Mouse (Mus musculus) liver, embryonic 14.5 days (tissue): ENCODE data around the gene Cyp2r1. TPM values are rescaled to one million over a fixed set of nuclear protein-coding genes. Genes with fewer than 3 reads are reported as not detected.
"Not testable (repeated sequence)": the region's sequence is repeated elsewhere in the genome, so short reads cannot be mapped to it uniquely, and the experiment has no call there.

ENCODE experiments used
- ATAC-seq: fragments of 200-750 bp; cut with Nextera tagmentation; 2 replicates; pipeline ENCODE4 v1.8.0; 2017; ENCODE audit warnings: moderate number of reproducible peaks, mild to moderate bottlenecking, moderate library complexity; ENCODE audit not compliant: insufficient read depth
- DNase-seq, 3 experiments: peaks; one replicate each; pipeline ENCODE4 v3.0.0-alpha.2; 2012 to 2013; ENCODE audit warnings: low read depth in 3 of 3, low spot score in 3 of 3
- H3K27ac ChIP-seq: fragments of 300-500 bp; sonication (generic); 2 replicates; pipeline ENCODE4 v1.5.1; 2014; ENCODE audit warnings: moderate library complexity, mild to moderate bottlenecking, control low read depth, inconsistent platforms
- H3K27me3 ChIP-seq: fragments of 300-500 bp; sonication (generic); 2 replicates; pipeline ENCODE4 v1.6.1; 2014; ENCODE audit warnings: mild to moderate bottlenecking, low read length, moderate library complexity; ENCODE audit not compliant: control insufficient read depth, insufficient read depth
- H3K36me3 ChIP-seq: fragments of 300-500 bp; sonication (generic); replicated peaks from 2 replicates; pipeline ENCODE4 v1.6.1; 2014; ENCODE audit warnings: low read depth; ENCODE audit not compliant: control insufficient read depth, insufficient read depth
- H3K4me1 ChIP-seq, 2 experiments: fragments of 200-500 bp in 1 of 2; fragments of 300-500 bp in 1 of 2; sonication (generic) in 1 of 2; replicated peaks; 2 replicates each; pipeline ENCODE4 v1.6.1; 2012 to 2014; ENCODE audit warnings: antibody characterized with exemption in 1 of 2, inconsistent platforms in 1 of 2, low read length in 1 of 2; ENCODE audit not compliant: control insufficient read depth in 2 of 2, insufficient read depth in 2 of 2
- H3K4me2 ChIP-seq: fragments of 300-500 bp; sonication (generic); 2 replicates; pipeline ENCODE4 v1.6.1; 2014; ENCODE audit warnings: low read depth, mild to moderate bottlenecking, control low read depth, moderate library complexity
- H3K4me3 ChIP-seq, 2 experiments: fragments of 200-500 bp in 1 of 2; fragments of 300-500 bp in 1 of 2; sonication (generic) in 1 of 2; 2 replicates each; pipeline ENCODE4 v1.5.1; 2012 to 2014; ENCODE audit warnings: low read depth in 2 of 2, low read length in 2 of 2, mild to moderate bottlenecking in 2 of 2, control low read depth in 1 of 2, inconsistent platforms in 1 of 2, moderate library complexity in 1 of 2; ENCODE audit not compliant: insufficient read depth in 1 of 2
- H3K9ac ChIP-seq: fragments of 300-500 bp; sonication (generic); replicated peaks from 2 replicates; pipeline ENCODE4 v1.6.1; 2014; ENCODE audit warnings: mild to moderate bottlenecking, control low read depth, moderate library complexity
- H3K9me3 ChIP-seq: fragments of 300-500 bp; sonication (generic); 2 replicates; pipeline ENCODE4 v1.6.1; 2016; ENCODE audit warnings: low read length, mixed read lengths; ENCODE audit not compliant: control insufficient read depth
- CTCF ChIP-seq: IDR thresholded peaks from 2 replicates; pipeline ENCODE4 v1.5.1; 2016; ENCODE audit warnings: antibody characterized with exemption, low read depth, control low read depth
- EP300 ChIP-seq: IDR thresholded peaks from 2 replicates; pipeline ENCODE4 v1.6.1; 2016; ENCODE audit warnings: antibody characterized with exemption, low read depth
- WGBS: fragments of 180-500 bp; shearing (Covaris S2); extraction: QIAGEN DNeasy Blood & Tissue Kit; methylation state at CpG from one replicate; pipeline ENCODE4 v1.1.7; 2014; ENCODE audit not compliant: insufficient replicate concordance; 5-methylcytosine and 5-hydroxymethylcytosine counted together
- polyA plus RNA-seq, 2 experiments: library from polyadenylated mRNA; depleted of rRNA in 1 of 2; stranded (reverse) in 1 of 2; unstranded in 1 of 2; fragments of >200 nt; fragmentation: Nextera tagmentation in 1 of 2; extraction: Ambion mirVana in 1 of 2; gene quantifications; 2 replicates each; pipeline versions ENCODE4 v1.2.1 to v1.2.3; 2012 to 2014

The Cyp2r1 gene
- polyA plus RNA-seq (2012; rRNA removed), result 0.20 and 0.35 TPM in 2 replicates
- 0.99 and 1.3 TPM in 2 replicates for polyA plus RNA-seq (2014; fragmentation: Nextera tagmentation; extraction: Ambion mirVana)

DNA sequence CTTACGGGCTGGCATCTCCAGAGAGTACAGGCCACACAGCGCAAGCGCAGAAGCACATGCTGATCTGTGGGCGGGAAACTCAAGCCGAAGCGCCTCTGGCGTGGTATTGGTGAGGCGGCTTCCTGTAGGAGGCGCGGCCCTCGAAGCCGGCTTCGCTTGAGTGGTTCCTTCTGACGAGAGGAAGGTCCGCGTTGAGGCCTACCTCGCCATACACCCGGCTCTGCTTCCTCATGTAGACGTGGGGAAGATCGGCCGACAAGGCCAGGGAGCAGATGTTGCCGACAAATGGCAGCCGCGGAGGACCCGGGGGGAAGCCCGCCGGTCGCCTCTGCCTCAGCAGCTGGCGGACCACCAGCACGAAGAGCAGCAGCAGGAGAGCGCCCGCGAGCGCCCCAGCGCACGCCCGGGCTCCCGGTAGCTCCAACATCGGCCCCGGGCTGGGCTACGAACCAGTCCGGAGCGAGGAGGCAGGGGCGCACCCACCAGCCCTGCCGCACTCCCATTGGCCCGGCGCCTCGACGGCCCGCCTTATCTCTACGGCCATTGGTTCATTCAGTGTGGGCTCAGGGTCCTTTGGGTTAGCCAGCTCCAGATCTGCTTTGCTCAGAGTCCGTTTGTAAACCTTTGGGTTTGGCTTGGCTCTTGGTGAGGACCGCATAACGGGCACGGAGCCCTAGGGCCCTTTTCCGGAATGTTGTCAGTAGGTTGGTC is at the start of gene Cyp2r1:
Gene Cyp2r1 (minus strand): TSS at position 442 of the 711 bp plus-strand sequence.
- Histone ChIP-seq H3K4me3 (peak within 1 kb of the TSS; percentile 26 to 41), H3K27me3 (no peaks in the 10 kb centered on the region), H3K4me1 (peaks cover 0 to 5% of the 10 kb centered on the region in 2 experiments; a peak in 1 of 4 replicates), H3K9ac (no peak within 1 kb of the TSS), H3K9me3 (no peaks in the 10 kb centered on the region), H3K36me3 (no peaks in the 10 kb centered on the region), H3K27ac (no peak within 1 kb of the TSS), H3K4me2 (peak within 1 kb of the TSS; percentile 51)
- WGBS, result 5% methylated on average over 56 of the region's 56 CpGs
- TF ChIP-seq EP300 (no peak), CTCF (peak; percentile 38; the same call in 1 of the 2 replicates)
- ATAC-seq, result peak; percentile 97
- peak; percentile 48 to 60 (median 49) for DNase-seq

DNA sequence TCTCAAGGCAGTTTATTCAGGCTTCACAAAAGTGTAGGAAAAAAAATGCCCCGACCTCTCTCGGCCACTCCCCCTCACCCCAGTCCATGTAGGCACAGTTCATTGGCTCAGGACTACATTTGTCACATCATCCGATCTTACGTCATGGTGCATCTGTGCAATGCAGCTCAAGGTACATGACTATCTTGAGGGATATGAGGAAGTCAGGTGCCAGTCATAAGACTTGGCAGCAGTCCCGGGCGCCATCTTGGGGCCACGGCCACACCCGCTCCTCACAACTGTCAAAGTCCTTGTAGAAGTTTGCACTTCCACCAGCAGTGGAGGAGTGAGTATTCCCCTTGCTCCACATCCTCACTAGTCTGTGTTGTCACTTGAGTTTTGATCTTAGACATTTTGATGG is 31.6 kb upstream of the Cyp2r1 start:
- not testable (repeated sequence) for H3K9me3 ChIP-seq, H3K4me3 ChIP-seq, ATAC-seq, H3K36me3 ChIP-seq, H3K9ac ChIP-seq, H3K4me1 ChIP-seq, H3K27me3 ChIP-seq, H3K27ac ChIP-seq, H3K4me2 ChIP-seq, DNase-seq
- 85% methylated on average over 8 of the region's 8 CpGs for WGBS

DNA sequence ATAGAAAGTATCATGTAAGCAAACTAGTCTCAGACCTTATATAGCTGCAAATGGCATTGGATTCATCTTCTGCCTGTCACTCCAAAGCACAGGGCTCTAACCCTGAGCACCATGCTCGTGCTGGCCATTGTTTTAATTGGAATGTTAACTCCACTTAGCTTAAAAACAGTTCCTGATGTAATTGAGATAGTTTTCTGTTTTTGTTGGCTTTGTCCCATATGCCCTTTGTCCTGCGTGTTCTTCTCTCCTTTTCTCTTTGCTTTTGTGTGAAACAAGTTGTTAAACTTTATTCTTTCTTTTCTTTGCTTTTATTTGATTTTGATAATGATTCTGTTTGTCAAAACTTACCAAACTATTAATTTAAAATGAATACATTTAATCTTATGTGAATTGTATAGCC is 19.7 kb upstream of the Cyp2r1 start:
- H3K4me3 ChIP-seq, result no peak overlapping the region
- DNase-seq (no peak), ATAC-seq (no peak)
- no peak overlapping the region for H3K4me2 ChIP-seq
- 38% methylated on average over 2 of the region's 2 CpGs for WGBS
- no peaks in the 10 kb centered on the region for H3K9me3 ChIP-seq
- H3K27me3 ChIP-seq, result no peaks in the 10 kb centered on the region
- no peak overlapping the region for H3K27ac ChIP-seq
- H3K36me3 ChIP-seq, result no peaks in the 10 kb centered on the region
- no peak overlapping the region for H3K9ac ChIP-seq
- no peaks in the 10 kb centered on the region for H3K4me1 ChIP-seq
- no peak for TF ChIP-seq CTCF
- no peak for TF ChIP-seq EP300

DNA sequence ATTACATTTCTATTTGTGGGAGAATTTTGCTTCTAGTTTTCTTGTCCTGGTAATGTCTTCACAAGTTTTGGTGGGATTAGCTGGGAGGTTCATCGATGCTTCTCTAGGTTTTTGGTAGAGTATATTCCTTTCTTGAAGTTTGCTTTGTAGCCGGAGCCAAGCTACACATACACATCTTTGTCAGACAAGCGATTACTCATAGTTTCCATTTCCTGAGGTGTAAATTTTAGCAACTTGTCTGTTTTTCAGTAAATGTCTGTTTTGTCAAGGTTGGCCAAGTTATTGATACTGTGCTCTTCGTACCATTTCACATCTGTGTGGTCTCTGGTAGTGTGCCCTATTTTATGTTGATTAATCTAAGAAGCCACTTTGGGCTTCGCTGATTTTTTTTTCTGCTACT is 18.4 kb upstream of the Cyp2r1 start:
- Histone ChIP-seq H3K27me3 (no peaks in the 10 kb centered on the region), H3K36me3 (no peaks in the 10 kb centered on the region), H3K27ac (no peak overlapping the region), H3K4me3 (no peak overlapping the region), H3K9me3 (no peaks in the 10 kb centered on the region), H3K4me1 (no peaks in the 10 kb centered on the region), H3K4me2 (no peak overlapping the region), H3K9ac (no peak overlapping the region)
- WGBS, result 55% methylated on average over 5 of the region's 5 CpGs
- DNase-seq, result no peak
- no peak for ATAC-seq
- no peak for TF ChIP-seq CTCF

DNA sequence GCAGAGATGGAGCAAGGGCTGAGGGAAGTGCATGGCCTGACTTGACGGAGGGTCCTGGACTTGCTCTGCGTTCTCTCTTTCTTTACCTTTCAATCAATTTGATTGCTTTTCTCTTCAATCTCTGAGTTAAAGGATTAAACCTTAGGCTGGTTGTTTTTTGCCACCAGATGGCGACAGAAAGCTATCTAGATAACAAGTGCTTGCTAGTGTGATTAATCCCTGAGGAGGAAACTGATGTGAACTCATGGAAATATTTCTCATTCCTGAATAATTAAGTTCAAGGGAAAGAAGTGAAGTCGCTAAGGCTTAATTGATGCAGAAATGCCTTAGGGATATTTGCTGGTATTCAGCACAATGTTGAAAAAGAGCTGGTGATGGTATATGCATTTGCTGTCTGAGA is 17.7 kb upstream of the Cyp2r1 start:
- Histone ChIP-seq H3K9ac (no peak overlapping the region), H3K36me3 (no peaks in the 10 kb centered on the region), H3K27ac (no peak overlapping the region), H3K27me3 (no peaks in the 10 kb centered on the region), H3K9me3 (no peaks in the 10 kb centered on the region), H3K4me1 (no peaks in the 10 kb centered on the region), H3K4me3 (no peak overlapping the region), H3K4me2 (no peak overlapping the region)
- DNase-seq, result peak in 2 of 3 experiments; percentile 4 to 9
- WGBS, result 7% methylated on average over 4 of the region's 4 CpGs
- TF ChIP-seq CTCF (peak; percentile 39; the same call in 1 of the 2 replicates), EP300 (no peak)
- ATAC-seq, result no peak
